Mouse (Mus musculus) megakaryocyte, adult 5-6 weeks (primary cell): ENCODE measurements around the gene F2. TPM values are rescaled to one million over a fixed set of nuclear protein-coding genes. Genes with fewer than 3 reads are reported as not detected.
"Not testable (repeated sequence)": the region's sequence is repeated elsewhere in the genome, so short reads cannot be mapped to it uniquely, and the experiment has no call there.

Experiments used
- ATAC-seq: 2 replicates; pipeline ENCODE4 v1.8.0; 2016; ENCODE audit warnings: mild to moderate bottlenecking, inconsistent platforms; ENCODE audit not compliant: poor library complexity, severe bottlenecking
- total RNA-seq, 2 experiments: library from RNA; stranded (forward) in 1 of 2; stranded (reverse) in 1 of 2; fragments of 153-499, 151-499 nt in 1 of 2; fragments of 221-1000, 200-1000 nt in 1 of 2; gene quantifications; 2 replicates each; pipeline versions ENCODE4 v1.2.3 to v1.2.4; 2015 to 2017

F2 gene
- total RNA-seq, 2 experiments from 2014 or later, result not detected

GRCm38 (mm10) chr2:91649152-91649551 lies 12.9 kb upstream of the F2 start:
- no peak for ATAC-seq

GRCm38 (mm10) chr2:91646733-91647132 lies 10.5 kb upstream of the F2 start:
- no peak for ATAC-seq

- peak; percentile 34 for ATAC-seq
These were observed 9.6 kb upstream of the F2 start for GRCm38 (mm10) chr2:91645811-91646210.

GRCm38 (mm10) chr2:91645354-91645753 lies 9.1 kb upstream of the F2 start:
- ATAC-seq, result no peak

GRCm38 (mm10) chr2:91644021-91644420 lies 7.8 kb upstream of the F2 start:
- no peak for ATAC-seq

- no peak for ATAC-seq
These were observed 6.7 kb upstream of the F2 start for GRCm38 (mm10) chr2:91642825-91643415.

GRCm38 (mm10) chr2:91638931-91639330 lies 2.7 kb upstream of the F2 start:
- no peak for ATAC-seq

GRCm38 (mm10) chr2:91636727-91637338 lies 619 bp upstream of the F2 start:
- no peak for ATAC-seq

- ATAC-seq, result peak; percentile 43; the same call in 1 of the 2 replicates
These were observed 728 bp downstream of the F2 start for GRCm38 (mm10) chr2:91635486-91635885.

- peak; percentile 33; the same call in 1 of the 2 replicates for ATAC-seq
These were observed 1.4 kb downstream of the F2 start for GRCm38 (mm10) chr2:91634841-91635240.

GRCm38 (mm10) chr2:91633334-91633977 lies 2.8 kb downstream of the F2 start:
- no peak for ATAC-seq

- no peak for ATAC-seq
These were observed 3.9 kb downstream of the F2 start for GRCm38 (mm10) chr2:91632316-91632715.

- no peak for ATAC-seq
These were observed 4.4 kb downstream of the F2 start for GRCm38 (mm10) chr2:91631826-91632225.

GRCm38 (mm10) chr2:91630384-91630783 lies 5.8 kb downstream of the F2 start:
- no peak for ATAC-seq

- no peak for ATAC-seq
These were observed 6.5 kb downstream of the F2 start for GRCm38 (mm10) chr2:91629682-91630081.

- no peak for ATAC-seq
These were observed 8.0 kb downstream of the F2 start for GRCm38 (mm10) chr2:91628171-91628570.

- no peak for ATAC-seq
These were observed 8.7 kb downstream of the F2 start for GRCm38 (mm10) chr2:91627486-91627885.

GRCm38 (mm10) chr2:91623366-91623765 lies 12.8 kb downstream of the F2 start:
- ATAC-seq, result not testable (repeated sequence)

GRCm38 (mm10) chr2:91622356-91622755 lies 13.9 kb downstream of the F2 start:
- no peak for ATAC-seq

GRCm38 (mm10) chr2:91609370-91609769 lies 26.8 kb downstream of the F2 start:
- ATAC-seq, result not testable (repeated sequence)

- no peak for ATAC-seq
These were observed 33.8 kb downstream of the F2 start for GRCm38 (mm10) chr2:91602389-91602788.

GRCm38 (mm10) chr2:91600475-91600874 lies 35.7 kb downstream of the F2 start:
- ATAC-seq, result no peak
